Comparison of ENCODE assay signal across 9 mouse cellular contexts in genomic region chr1:133178732-133179440, GRCm38 (mm10). TPM values are rescaled to one million over a fixed set of nuclear protein-coding genes. Genes with fewer than 3 reads are reported as not detected.
DNase-seq lines count a peak whose midpoint lies in the region; ATAC-seq lines count a peak whose summit lies in the region.
"Had no signal": no experiment of that assay in that cellular context is flagged by ENCODE, and none has a peak within 500 bp of the region (broad histone marks: within the 10 kb centered on the region; RNA-seq: fewer than 3 reads in every experiment).

No protein-coding gene starts in this region.

- peaks cover 44% of the 10 kb centered on the region for H3K4me1 ChIP-seq in hindbrain, embryonic 13.5 days (replicated peaks)
- peaks cover 4% of the 10 kb centered on the region; the same call in 1 of the 2 replicates for H3K4me1 ChIP-seq in hindbrain, embryonic 11.5 days (replicated peaks; ENCODE audit: control insufficient read depth, insufficient read depth, low read length)
- H3K4me1 ChIP-seq in embryonic facial prominence, embryonic 10.5 days: peaks cover 34% of the 10 kb centered on the region
- H3K4me1 ChIP-seq in kidney, embryonic 15.5 days: peaks cover 25% of the 10 kb centered on the region

- DNase-seq in hindbrain, embryonic 11.5 days (ENCODE audit: low spot score): no peak
- DNase-seq in embryonic facial prominence, embryonic 10.5 days (ENCODE audit: low spot score): no peak
- DNase-seq in left cerebral cortex, adult 18-20 months (ENCODE audit: low spot score in 2 of 2): peak; percentile 73 to 75
- peak; percentile 75 for DNase-seq in right cerebral cortex, postnatal 25 days
- no peak for DNase-seq in kidney, adult 18-20 months
- no peak for DNase-seq in adipocyte (ENCODE audit: low spot score)
- DNase-seq: spleen, adult 18-20 months had no signal

- H3K4me3 ChIP-seq in hindbrain, embryonic 13.5 days: no peak overlapping the region
- H3K4me3 ChIP-seq in hindbrain, embryonic 11.5 days (ENCODE audit: low read depth, low read length): no peak overlapping the region
- H3K4me3 ChIP-seq in embryonic facial prominence, embryonic 10.5 days: no peak overlapping the region
- no peak overlapping the region for H3K4me3 ChIP-seq in kidney, embryonic 15.5 days (replicated peaks)

- no peak for ATAC-seq in hindbrain, embryonic 13.5 days (ENCODE audit: low FRiP score)
- no peak for ATAC-seq in hindbrain, embryonic 11.5 days (ENCODE audit: low FRiP score)
- ATAC-seq in kidney, embryonic 15.5 days (replicated peaks; ENCODE audit: low FRiP score): no peak

- no peaks in the 10 kb centered on the region for H3K27me3 ChIP-seq in hindbrain, embryonic 13.5 days
- no peaks in the 10 kb centered on the region for H3K27me3 ChIP-seq in hindbrain, embryonic 11.5 days (ENCODE audit: control insufficient read depth, insufficient read depth, low read length)
- peaks cover 60% of the 10 kb centered on the region for H3K27me3 ChIP-seq in embryonic facial prominence, embryonic 10.5 days (replicated peaks; ENCODE audit: low read depth, poor library complexity, severe bottlenecking)
- H3K27me3 ChIP-seq in kidney, embryonic 15.5 days: peaks cover 34% of the 10 kb centered on the region

- H3K9ac ChIP-seq in hindbrain, embryonic 13.5 days: no peak overlapping the region
- no peak overlapping the region for H3K9ac ChIP-seq in hindbrain, embryonic 11.5 days (ENCODE audit: low read depth, low read length)
- H3K9ac ChIP-seq in kidney, embryonic 15.5 days: no peak overlapping the region

- H3K4me2 ChIP-seq in hindbrain, embryonic 13.5 days: no peak overlapping the region
- no peak overlapping the region for H3K4me2 ChIP-seq in hindbrain, embryonic 11.5 days (replicated peaks; ENCODE audit: low read depth, low read length)
- H3K4me2 ChIP-seq in kidney, embryonic 15.5 days: no peak overlapping the region

- peak overlapping the region; percentile 68 for H3K27ac ChIP-seq in hindbrain, embryonic 13.5 days
- no peak overlapping the region for H3K27ac ChIP-seq in hindbrain, embryonic 11.5 days (ENCODE audit: low read depth, low read length)
- peak overlapping the region; percentile 19; the same call in 1 of the 2 replicates for H3K27ac ChIP-seq in embryonic facial prominence, embryonic 10.5 days (replicated peaks)
- no peak overlapping the region for H3K27ac ChIP-seq in kidney, embryonic 15.5 days

- 72% methylated on average over 11 of the region's 11 CpGs for WGBS in hindbrain, embryonic 13.5 days
- 83% methylated on average over 11 of the region's 11 CpGs for WGBS in hindbrain, embryonic 11.5 days
- WGBS in embryonic facial prominence, embryonic 10.5 days: 86% methylated on average over 11 of the region's 11 CpGs
- 81% methylated on average over 11 of the region's 11 CpGs for WGBS in kidney, embryonic 15.5 days

- no peaks in the 10 kb centered on the region for H3K36me3 ChIP-seq in hindbrain, embryonic 13.5 days
- no peaks in the 10 kb centered on the region for H3K36me3 ChIP-seq in hindbrain, embryonic 11.5 days (ENCODE audit: control insufficient read depth, insufficient read depth, low read length)
- no peaks in the 10 kb centered on the region for H3K36me3 ChIP-seq in embryonic facial prominence, embryonic 10.5 days (replicated peaks)
- H3K36me3 ChIP-seq in kidney, embryonic 15.5 days: no peaks in the 10 kb centered on the region

- no peaks in the 10 kb centered on the region for H3K9me3 ChIP-seq in hindbrain, embryonic 13.5 days
- no peaks in the 10 kb centered on the region for H3K9me3 ChIP-seq in hindbrain, embryonic 11.5 days (ENCODE audit: control insufficient read depth, low read length)
- no peaks in the 10 kb centered on the region for H3K9me3 ChIP-seq in embryonic facial prominence, embryonic 10.5 days
- H3K9me3 ChIP-seq in kidney, embryonic 15.5 days (replicated peaks): no peaks in the 10 kb centered on the region

RNA-seq across cellular contexts. Expression of gene Plekha6, which starts 14.9 kb away (rescaled TPM):
- polyA plus RNA-seq in hindbrain, embryonic 13.5 days (2015; fragmentation: Nextera tagmentation; extraction: Ambion mirVana): 20.4 and 20.7 TPM in 2 replicates
- 14.6 and 22.1 TPM in 2 replicates for polyA plus RNA-seq in hindbrain, embryonic 11.5 days (2014; fragmentation: Nextera tagmentation; extraction: Ambion mirVana)
- polyA plus RNA-seq in embryonic facial prominence, embryonic 10.5 days (2016; fragmentation: Nextera tagmentation; extraction: Ambion mirVana): 3.4 and 3.7 TPM in 2 replicates
- 10 to 100 TPM; 78.2 to 91.1 TPM for total RNA-seq in left cerebral cortex, adult 18-20 months (2021)
- 6.9 and 8.4 TPM in 2 replicates for polyA plus RNA-seq in kidney, embryonic 15.5 days (2015; fragmentation: Nextera tagmentation; extraction: Ambion mirVana)

RNA-seq across cellular contexts. Expression of gene Ppp1r15b, which starts 47.9 kb away (rescaled TPM):
- polyA plus RNA-seq in hindbrain, embryonic 13.5 days (2015; fragmentation: Nextera tagmentation; extraction: Ambion mirVana): 29.2 TPM in 2 replicates
- polyA plus RNA-seq in hindbrain, embryonic 11.5 days (2014; fragmentation: Nextera tagmentation; extraction: Ambion mirVana): 37.8 and 48.7 TPM in 2 replicates
- polyA plus RNA-seq in embryonic facial prominence, embryonic 10.5 days (2016; fragmentation: Nextera tagmentation; extraction: Ambion mirVana): 49.4 and 57.3 TPM in 2 replicates
- total RNA-seq in left cerebral cortex, adult 18-20 months (2021): 10 to 100 TPM; 44.6 to 49.3 TPM
- polyA plus RNA-seq in kidney, embryonic 15.5 days (2015; fragmentation: Nextera tagmentation; extraction: Ambion mirVana): 42.1 and 42.2 TPM in 2 replicates

Comparison
In these comparisons a context has a peak if more than half of its experiments do, and no peak if none do; other contexts are left out.
1. H3K27ac ChIP-seq: peak in hindbrain, embryonic 13.5 days (single experiment) and embryonic facial prominence, embryonic 10.5 days (single experiment); none in hindbrain, embryonic 11.5 days (single experiment) and kidney, embryonic 15.5 days (single experiment).
2. DNase-seq: peak in left cerebral cortex, adult 18-20 months (2 of 2) and right cerebral cortex, postnatal 25 days (single experiment); none in hindbrain, embryonic 11.5 days (single experiment), embryonic facial prominence, embryonic 10.5 days (single experiment), kidney, adult 18-20 months (single experiment) and adipocyte (single experiment).